Mouse (Mus musculus): ENCODE data around the gene Epha4. TPM values are rescaled to one million over a fixed set of nuclear protein-coding genes. Genes with fewer than 3 reads are reported as not detected.

Gene Epha4
- total RNA-seq, 2 experiments from 2014 or later = 1.7 to 2.1 TPM

GRCm38 (mm10) chr1:77406631-77407030 lies 108.3 kb downstream of the Epha4 start:
- no peak for DNase-seq

DNA sequence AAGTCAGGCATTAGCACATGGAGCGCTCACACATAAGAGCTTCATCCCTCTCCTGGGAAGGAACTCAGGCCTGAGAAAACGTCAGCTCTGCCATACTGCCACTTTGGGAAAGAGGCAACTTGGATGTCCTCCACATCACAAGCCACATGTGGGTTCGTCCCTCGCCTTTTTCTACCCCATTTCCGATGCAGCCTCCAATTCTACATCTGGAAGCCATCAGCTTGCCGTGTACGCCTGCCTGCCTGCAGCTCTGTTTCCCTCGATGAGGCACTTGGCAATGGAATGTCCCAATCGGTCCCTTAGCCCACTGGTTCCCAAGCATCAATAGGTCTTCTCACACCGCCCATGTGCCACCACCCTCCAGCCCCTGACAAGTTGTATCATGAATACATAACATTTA lies 110.4 kb downstream of the Epha4 start:
- no peak for DNase-seq

DNA sequence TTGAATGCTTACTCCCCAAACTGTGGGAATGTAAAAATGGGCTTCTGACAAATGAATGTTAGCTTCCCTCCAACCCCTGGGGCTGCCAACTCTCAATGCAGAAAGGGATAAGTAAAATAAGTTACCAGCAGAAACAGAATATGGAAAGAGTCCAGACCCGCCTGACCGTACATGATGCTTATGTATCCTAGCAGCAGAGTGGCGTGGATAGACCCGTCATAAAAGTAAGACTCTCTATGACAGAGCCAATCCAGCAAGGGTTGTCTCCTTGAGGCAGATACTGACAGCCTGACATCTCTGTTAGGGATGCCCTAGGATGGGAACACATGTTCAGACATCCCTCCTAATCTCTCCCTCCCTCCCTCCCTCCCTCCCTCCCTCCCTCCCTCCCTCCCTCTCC lies 111.9 kb downstream of the Epha4 start:
- DNase-seq = no peak

DNA sequence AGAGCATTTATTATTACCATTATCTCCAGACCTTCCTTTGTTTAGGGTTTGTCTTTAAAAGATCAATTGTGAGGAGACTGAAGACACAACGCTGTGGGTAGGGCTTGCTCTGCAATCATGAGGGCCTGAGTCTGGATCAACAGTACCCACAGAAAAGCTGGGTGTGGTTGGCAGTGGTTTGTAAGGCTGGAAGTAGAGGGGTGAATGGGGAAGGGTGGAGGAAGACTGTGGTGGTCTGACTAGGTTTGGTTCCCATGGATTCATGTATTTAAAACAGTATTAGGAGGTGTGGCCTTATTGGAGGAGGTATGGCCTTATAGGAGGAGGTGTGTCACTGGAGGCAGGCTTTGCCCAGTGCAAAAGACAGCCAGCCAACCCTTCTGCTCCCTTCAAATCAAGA lies 113.4 kb downstream of the Epha4 start:
- DNase-seq = no peak

GRCm38 (mm10) chr1:77391590-77391989 lies 123.3 kb downstream of the Epha4 start:
- no peak for DNase-seq

DNA sequence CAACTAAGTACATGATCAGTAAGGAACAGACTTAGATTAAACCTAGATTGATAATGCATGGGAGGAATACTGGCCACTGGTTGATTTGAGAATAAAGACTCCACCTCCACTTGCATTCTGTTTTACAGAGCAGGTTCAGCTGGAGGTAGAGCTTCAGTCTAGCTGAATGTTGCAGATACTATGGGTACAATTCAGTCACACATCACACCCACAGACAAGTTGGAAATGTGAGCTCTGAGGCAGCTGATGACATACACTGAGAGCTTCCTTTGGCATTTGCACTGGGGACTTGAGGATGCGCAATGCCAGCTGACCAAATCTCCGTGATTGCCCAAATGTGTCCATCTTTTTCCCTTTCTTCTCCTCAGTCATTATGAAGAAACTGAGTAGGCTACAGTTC lies 125.8 kb downstream of the Epha4 start:
- no peak for DNase-seq

DNA sequence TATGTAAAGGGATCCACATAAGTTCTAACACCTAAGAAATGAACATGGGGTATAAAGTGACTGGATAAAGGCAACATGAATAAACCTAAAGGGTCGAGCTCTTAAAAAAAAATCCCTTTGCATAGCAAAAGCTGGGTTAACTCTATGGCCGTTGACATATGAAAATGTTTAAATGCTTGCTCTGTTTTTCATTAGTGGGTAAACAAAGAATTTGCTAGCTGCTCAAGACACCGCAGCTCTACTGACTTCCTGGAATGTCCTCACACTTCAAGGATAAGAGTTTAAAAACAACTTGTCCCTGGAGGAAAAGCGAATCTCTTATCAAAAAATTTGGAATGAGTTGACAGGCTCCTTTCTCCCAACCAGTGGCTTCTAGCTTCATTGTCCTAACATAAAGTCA lies 126.3 kb downstream of the Epha4 start:
- no peak for DNase-seq

DNA sequence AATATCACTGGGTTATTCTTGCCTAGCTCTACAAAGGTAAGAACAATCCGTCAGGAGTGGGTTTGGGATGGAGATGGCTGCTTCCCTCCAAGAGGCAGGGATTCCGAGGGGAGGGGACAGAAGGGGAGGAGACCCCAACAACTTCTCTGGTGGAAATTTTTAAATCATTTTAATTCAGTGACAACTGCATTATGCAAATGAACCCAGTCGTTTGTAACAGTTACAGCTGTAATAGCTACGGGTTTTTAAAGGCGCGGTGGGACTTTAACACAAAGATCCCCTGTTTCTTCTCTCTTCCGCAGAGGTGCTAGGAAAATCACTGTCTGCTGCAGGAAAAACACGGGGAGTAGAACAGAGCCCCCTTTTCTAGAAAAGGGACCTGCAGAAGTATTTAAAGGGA lies 129.3 kb downstream of the Epha4 start:
- no peak for DNase-seq

- DNase-seq = no peak
Observed at GRCm38 (mm10) chr1:77383466-77383865, 131.4 kb downstream of the Epha4 start.

- DNase-seq = no peak
Observed at GRCm38 (mm10) chr1:77377550-77377980, 137.3 kb downstream of the Epha4 start.

DNA sequence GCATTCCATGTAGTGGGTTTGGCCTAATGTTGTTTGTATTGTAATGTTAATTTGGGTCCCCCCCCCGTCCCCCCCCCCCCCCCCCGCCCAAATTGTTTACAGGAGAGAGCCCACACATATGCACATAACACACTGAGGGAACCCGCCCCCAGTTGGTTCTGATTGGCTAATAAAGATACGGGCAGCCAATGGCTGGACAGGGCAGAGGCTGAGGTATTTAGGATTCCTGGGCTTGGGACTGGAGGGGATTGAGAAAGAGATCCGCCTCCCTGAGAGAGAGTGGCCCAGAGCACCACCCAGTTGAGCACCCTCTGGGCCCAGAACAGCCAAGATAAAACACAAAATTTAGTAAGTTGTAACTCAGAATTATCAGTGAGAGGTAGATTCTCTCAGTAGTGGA lies 140.8 kb downstream of the Epha4 start:
- no peak for DNase-seq

DNA sequence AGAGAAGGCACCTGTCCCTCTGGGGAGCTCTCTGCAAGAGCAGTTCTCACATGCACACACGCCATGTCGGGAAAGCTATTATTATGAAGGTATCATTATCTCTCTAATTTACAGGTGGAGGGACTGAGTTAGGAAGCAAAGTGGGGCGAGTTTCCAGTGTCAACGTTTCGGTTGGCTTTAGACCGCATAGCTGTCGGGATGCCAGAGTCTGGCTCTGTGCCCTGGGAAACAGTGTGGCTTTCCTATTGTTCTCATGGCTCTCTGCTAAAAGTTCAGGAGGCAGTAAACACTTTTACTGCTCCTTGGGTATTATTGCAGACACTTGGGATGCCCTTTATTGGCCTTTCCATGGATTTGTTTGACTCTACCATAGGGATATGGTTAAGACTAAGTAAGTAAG lies 144.0 kb downstream of the Epha4 start:
- DNase-seq = no peak

DNA sequence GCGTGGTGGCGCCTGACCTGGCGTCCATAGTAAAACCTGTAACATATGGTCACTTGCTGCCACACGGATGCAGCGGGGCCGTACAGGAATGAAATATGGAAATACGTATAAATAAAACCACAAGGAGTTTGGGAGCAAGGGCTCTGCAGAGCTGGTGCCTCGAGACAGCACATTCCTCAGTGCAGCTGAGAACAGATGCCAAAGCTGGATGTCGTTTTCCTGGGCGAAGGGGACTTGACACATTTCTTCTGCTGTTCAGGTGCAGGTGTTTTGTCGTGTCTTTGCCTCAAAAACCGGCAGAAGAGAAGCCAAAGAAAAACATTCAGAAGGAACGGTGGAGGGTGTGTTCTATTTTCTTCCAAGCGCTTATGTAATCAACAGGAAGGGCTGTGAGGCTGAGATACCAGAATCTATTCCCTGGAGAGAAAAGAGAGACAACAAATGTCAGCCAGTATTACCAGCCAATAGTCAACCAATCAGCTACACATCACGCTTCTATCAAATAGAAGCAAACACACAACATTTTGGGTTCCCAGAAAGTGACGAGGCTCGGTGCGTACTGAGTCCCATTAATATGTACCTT lies 145.5 kb downstream of the Epha4 start:
- DNase-seq = no peak

GRCm38 (mm10) chr1:77365850-77366249 lies 149.0 kb downstream of the Epha4 start:
- DNase-seq = no peak

DNA sequence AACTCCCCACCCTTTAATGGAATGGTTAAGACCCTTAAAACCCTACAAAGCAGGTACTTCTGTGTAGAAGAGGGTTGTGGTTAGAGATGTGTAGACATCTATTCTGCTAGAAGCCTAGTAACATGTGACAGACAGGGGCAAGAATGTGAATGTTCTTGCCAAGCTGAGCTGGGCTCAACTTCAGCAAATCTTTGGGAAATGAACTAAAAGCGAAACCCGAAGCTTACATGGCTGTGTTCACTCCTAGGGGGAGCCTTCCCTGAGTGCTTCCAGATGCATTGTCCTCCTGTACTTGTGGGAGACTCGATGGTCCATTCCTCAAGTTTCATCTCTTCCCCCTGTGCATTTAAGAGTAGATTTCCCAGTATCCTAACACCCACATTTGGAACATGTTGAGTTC lies 150.3 kb downstream of the Epha4 start:
- DNase-seq = peak; percentile 42

GRCm38 (mm10) chr1:77363848-77364247 lies 151.0 kb downstream of the Epha4 start:
- DNase-seq = no peak

DNA sequence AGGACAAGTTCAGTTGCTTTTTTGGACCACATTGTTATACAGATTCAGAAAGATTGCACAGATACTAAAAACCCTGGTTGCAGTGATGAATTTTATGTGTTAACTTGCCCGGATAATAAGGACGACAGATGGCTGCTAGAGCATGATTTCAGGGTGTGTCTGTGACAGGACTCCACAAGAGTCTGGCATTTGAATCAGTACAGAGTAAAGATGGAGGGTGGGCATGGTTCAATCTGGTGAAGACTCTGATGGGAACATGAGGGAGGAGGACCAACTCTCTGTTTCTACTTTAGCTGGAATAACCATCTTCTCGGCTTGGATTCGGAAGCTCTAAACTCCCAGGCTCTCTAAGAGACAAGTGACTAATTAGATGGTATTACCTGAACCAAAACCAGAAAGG lies 168.4 kb downstream of the Epha4 start:
- no peak for DNase-seq

- DNase-seq = no peak
Observed at GRCm38 (mm10) chr1:77343792-77344191, 171.1 kb downstream of the Epha4 start.

DNA sequence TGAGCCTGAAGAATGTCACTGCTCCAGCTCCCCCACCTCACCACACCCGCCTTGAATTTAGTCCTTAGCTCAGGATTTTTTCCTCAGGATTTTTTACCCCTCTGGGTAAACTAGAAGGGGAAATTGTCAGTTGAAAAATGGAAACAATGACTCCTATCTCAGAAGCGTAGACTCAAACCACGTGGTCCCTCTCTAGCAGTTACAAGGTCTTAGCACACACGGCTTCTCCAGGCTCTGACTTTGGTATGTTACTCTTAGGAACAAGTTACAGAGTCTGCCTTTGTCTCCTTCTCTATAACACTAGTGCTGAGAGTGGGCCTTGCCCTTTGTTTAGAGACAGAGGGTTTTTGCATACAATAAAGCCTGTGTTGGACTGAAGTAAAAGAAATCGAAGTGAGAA lies 175.2 kb downstream of the Epha4 start:
- DNase-seq = no peak

DNA sequence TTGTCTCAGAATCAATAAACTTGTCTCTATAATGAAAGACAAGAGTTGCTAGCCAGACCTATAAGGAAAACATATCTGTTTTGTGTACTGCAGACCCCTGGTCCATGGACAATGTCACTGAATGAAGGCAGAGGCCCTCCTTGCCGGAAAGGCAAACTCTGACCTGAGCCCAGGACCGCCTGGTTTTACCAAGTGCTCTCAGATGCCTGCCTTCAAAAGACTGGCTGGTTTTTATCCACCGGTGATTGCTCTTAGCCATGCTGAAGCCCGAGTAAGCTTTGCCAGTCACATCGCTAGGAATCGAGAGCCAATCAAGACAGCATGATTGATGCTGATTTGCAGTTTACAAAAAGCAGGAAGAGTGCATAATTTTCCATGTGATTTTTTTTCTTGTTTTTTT lies 176.5 kb downstream of the Epha4 start:
- DNase-seq = no peak

DNA sequence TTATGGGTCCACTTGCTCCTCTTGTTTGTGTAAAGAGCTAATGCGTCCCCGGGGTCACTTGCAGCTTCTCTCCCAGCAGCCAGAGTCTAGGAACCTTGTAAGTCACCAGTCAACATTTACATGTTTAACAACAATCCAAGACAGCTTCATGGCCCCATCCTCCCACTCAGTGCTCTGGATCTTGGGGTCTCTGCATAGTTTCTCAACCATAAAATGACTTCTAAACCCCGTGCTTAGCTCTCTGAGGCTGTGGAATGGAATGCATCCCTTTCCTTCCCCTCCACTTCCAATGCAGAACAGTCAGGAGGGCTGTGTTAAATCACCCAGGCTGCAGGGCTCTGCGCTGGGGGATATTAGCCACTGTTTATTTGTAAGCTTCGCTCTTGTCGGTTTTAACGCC lies 178.0 kb downstream of the Epha4 start:
- no peak for DNase-seq

DNA sequence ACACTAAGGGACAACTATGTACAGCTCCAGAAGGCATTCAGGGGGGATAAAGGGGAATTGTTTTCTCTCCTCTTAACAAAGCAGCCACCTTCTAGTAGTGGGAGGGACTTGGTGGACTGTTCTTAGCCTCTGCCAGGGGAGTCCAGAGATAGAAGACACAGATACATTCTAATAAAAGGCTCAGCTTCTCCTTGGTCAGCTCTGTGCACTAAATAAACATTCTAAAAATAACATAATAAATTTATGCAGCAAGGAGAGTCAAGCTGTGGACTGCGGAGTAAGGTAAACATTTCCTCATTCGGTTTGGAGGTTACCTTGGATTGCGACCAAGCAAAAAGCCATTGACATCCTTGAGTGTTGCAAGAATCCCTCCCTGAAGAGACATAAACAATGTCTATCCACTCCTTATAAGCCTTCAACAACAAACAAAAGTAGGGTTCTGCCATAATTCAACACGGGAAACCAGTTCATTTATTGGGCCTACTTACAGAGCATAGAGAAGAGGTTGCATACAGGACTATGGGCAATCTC lies 196.2 kb downstream of the Epha4 start:
- no peak for DNase-seq

Measured in gastrocnemius, postnatal 25 days (tissue).